Mouse (Mus musculus): ENCODE data around the gene Nt5c1a. TPM values are rescaled to one million over a fixed set of nuclear protein-coding genes. Genes with fewer than 3 reads are reported as not detected.

The Nt5c1a gene
- polyA plus RNA-seq, 1 experiment: 1.3 TPM

GRCm38 (mm10) chr4:123237386-123238266, 36.3 kb downstream of the Nt5c1a start:
- Histone ChIP-seq H3K4me1 (replicated peaks; ENCODE audit: control insufficient read depth, insufficient read depth, low read length) (peaks cover 46% of the 10 kb centered on the region), H3K4me3 (ENCODE audit: control insufficient read depth, insufficient read depth, low read length) (no peak overlapping the region), H3K36me3 (ENCODE audit: control insufficient read depth, insufficient read depth, low read length) (no peaks in the 10 kb centered on the region), H3K27ac (ENCODE audit: control insufficient read depth, insufficient read depth, low read length) (no peak overlapping the region), H3K27me3 (ENCODE audit: control insufficient read depth, insufficient read depth, low read length) (peaks cover 6% of the 10 kb centered on the region; the same call in 1 of the 2 replicates)
- no peak for TF ChIP-seq CTCF (IDR thresholded peaks at IDR 0.05; ENCODE audit: borderline replicate concordance, control insufficient read depth, extremely low read depth, insufficient read depth, low read length, poor library complexity)
- TF ChIP-seq POLR2A (IDR thresholded peaks at IDR 0.05; ENCODE audit: control insufficient read depth, extremely low read depth, insufficient read depth, low read length, poor library complexity): no peak
- WGBS: 96% methylated on average over 6 of the region's 6 CpGs
- no peak for DNase-seq

GRCm38 (mm10) chr4:123239361-123240203, 38.3 kb downstream of the Nt5c1a start:
- no peak for DNase-seq
- Histone ChIP-seq H3K36me3 (ENCODE audit: control insufficient read depth, insufficient read depth, low read length) (no peaks in the 10 kb centered on the region), H3K27ac (ENCODE audit: control insufficient read depth, insufficient read depth, low read length) (no peak overlapping the region), H3K4me1 (replicated peaks; ENCODE audit: control insufficient read depth, insufficient read depth, low read length) (peaks cover 34% of the 10 kb centered on the region), H3K4me3 (ENCODE audit: control insufficient read depth, insufficient read depth, low read length) (peak overlapping the region; percentile 33), H3K27me3 (ENCODE audit: control insufficient read depth, insufficient read depth, low read length) (peaks cover 6% of the 10 kb centered on the region; the same call in 1 of the 2 replicates)
- TF ChIP-seq POLR2A (IDR thresholded peaks at IDR 0.05; ENCODE audit: control insufficient read depth, extremely low read depth, insufficient read depth, low read length, poor library complexity) (no peak), CTCF (IDR thresholded peaks at IDR 0.05; ENCODE audit: borderline replicate concordance, control insufficient read depth, extremely low read depth, insufficient read depth, low read length, poor library complexity) (no peak)
- WGBS: 11% methylated on average over 54 of the region's 58 CpGs

GRCm38 (mm10) chr4:123246221-123246620, 44.9 kb downstream of the Nt5c1a start:
- H3K27ac ChIP-seq (ENCODE audit: control insufficient read depth, insufficient read depth, low read length): no peak overlapping the region
- H3K4me1 ChIP-seq (replicated peaks; ENCODE audit: control insufficient read depth, insufficient read depth, low read length): no peaks in the 10 kb centered on the region
- H3K4me3 ChIP-seq (ENCODE audit: control insufficient read depth, insufficient read depth, low read length): no peak overlapping the region
- no peak for DNase-seq
- H3K36me3 ChIP-seq (ENCODE audit: control insufficient read depth, insufficient read depth, low read length): no peaks in the 10 kb centered on the region
- H3K27me3 ChIP-seq (ENCODE audit: control insufficient read depth, insufficient read depth, low read length): no peaks in the 10 kb centered on the region
- WGBS: 93% methylated on average over 7 of the region's 7 CpGs
- TF ChIP-seq CTCF (IDR thresholded peaks at IDR 0.05; ENCODE audit: borderline replicate concordance, control insufficient read depth, extremely low read depth, insufficient read depth, low read length, poor library complexity) (no peak), POLR2A (IDR thresholded peaks at IDR 0.05; ENCODE audit: control insufficient read depth, extremely low read depth, insufficient read depth, low read length, poor library complexity) (no peak)

- WGBS: 94% methylated on average over 5 of the region's 5 CpGs
- TF ChIP-seq POLR2A (IDR thresholded peaks at IDR 0.05; ENCODE audit: control insufficient read depth, extremely low read depth, insufficient read depth, low read length, poor library complexity) (no peak), CTCF (IDR thresholded peaks at IDR 0.05; ENCODE audit: borderline replicate concordance, control insufficient read depth, extremely low read depth, insufficient read depth, low read length, poor library complexity) (no peak)
- H3K4me3 ChIP-seq (ENCODE audit: control insufficient read depth, insufficient read depth, low read length): no peak overlapping the region
- H3K27ac ChIP-seq (ENCODE audit: control insufficient read depth, insufficient read depth, low read length): no peak overlapping the region
- no peaks in the 10 kb centered on the region for H3K27me3 ChIP-seq (ENCODE audit: control insufficient read depth, insufficient read depth, low read length)
- no peak for DNase-seq
- H3K36me3 ChIP-seq (ENCODE audit: control insufficient read depth, insufficient read depth, low read length): no peaks in the 10 kb centered on the region
- no peaks in the 10 kb centered on the region for H3K4me1 ChIP-seq (replicated peaks; ENCODE audit: control insufficient read depth, insufficient read depth, low read length)
Observed at GRCm38 (mm10) chr4:123246651-123247050, 45.3 kb downstream of the Nt5c1a start.

GRCm38 (mm10) chr4:123247147-123247880, 46.0 kb downstream of the Nt5c1a start:
- no peak overlapping the region for H3K27ac ChIP-seq (ENCODE audit: control insufficient read depth, insufficient read depth, low read length)
- no peaks in the 10 kb centered on the region for H3K36me3 ChIP-seq (ENCODE audit: control insufficient read depth, insufficient read depth, low read length)
- H3K4me1 ChIP-seq (replicated peaks; ENCODE audit: control insufficient read depth, insufficient read depth, low read length): no peaks in the 10 kb centered on the region
- TF ChIP-seq POLR2A (IDR thresholded peaks at IDR 0.05; ENCODE audit: control insufficient read depth, extremely low read depth, insufficient read depth, low read length, poor library complexity) (no peak), CTCF (IDR thresholded peaks at IDR 0.05; ENCODE audit: borderline replicate concordance, control insufficient read depth, extremely low read depth, insufficient read depth, low read length, poor library complexity) (no peak)
- no peak overlapping the region for H3K4me3 ChIP-seq (ENCODE audit: control insufficient read depth, insufficient read depth, low read length)
- H3K27me3 ChIP-seq (ENCODE audit: control insufficient read depth, insufficient read depth, low read length): no peaks in the 10 kb centered on the region
- WGBS: 94% methylated on average over 7 of the region's 7 CpGs
- DNase-seq: no peak
